Mouse (Mus musculus) olfactory bulb, adult 2 months (tissue): ENCODE data around the gene App. TPM values are rescaled to one million over a fixed set of nuclear protein-coding genes. Genes with fewer than 3 reads are reported as not detected.

Experiments used
- H3K27ac ChIP-seq: fragments of 200-500 bp; 2 replicates; pipeline ENCODE4 v1.5.1; 2012; ENCODE audit warnings: low read depth, low read length; ENCODE audit not compliant: insufficient read depth
- H3K4me1 ChIP-seq: fragments of 200-500 bp; 2 replicates; pipeline ENCODE4 v1.6.1; 2012; ENCODE audit warnings: low read length; ENCODE audit not compliant: control insufficient read depth, insufficient read depth
- H3K4me3 ChIP-seq: fragments of 200-500 bp; 2 replicates; pipeline ENCODE4 v1.5.1; 2012; ENCODE audit warnings: mild to moderate bottlenecking, low read depth, low read length, moderate library complexity; ENCODE audit not compliant: insufficient read depth
- CTCF ChIP-seq: fragments of 200-500 bp; IDR thresholded peaks from 2 replicates; pipeline ENCODE4 v1.5.1; 2012; ENCODE audit warnings: low read depth, mild to moderate bottlenecking, low read length, moderate library complexity; ENCODE audit not compliant: insufficient read depth
- POLR2A ChIP-seq: fragments of 200-500 bp; IDR thresholded peaks from 2 replicates; pipeline ENCODE4 v1.6.1; 2012; ENCODE audit warnings: mild to moderate bottlenecking, low read depth, low read length, moderate library complexity; ENCODE audit not compliant: insufficient read depth
- WGBS: fragments of 180-500 bp; shearing (Covaris S2); methylation state at CpG from one replicate; pipeline ENCODE4 v1.1.7; 2018; 5-methylcytosine and 5-hydroxymethylcytosine counted together
- polyA plus RNA-seq: library from polyadenylated mRNA; stranded (reverse); fragments of >200 nt; gene quantifications from 2 replicates; pipeline ENCODE4 v1.2.4, GENCODE M21; 2012; ENCODE audit warnings: low replicate concordance; ENCODE audit not compliant: missing spikeins, insufficient read depth, insufficient read length

Gene App
- polyA plus RNA-seq, 1 experiment = 247 TPM

DNA sequence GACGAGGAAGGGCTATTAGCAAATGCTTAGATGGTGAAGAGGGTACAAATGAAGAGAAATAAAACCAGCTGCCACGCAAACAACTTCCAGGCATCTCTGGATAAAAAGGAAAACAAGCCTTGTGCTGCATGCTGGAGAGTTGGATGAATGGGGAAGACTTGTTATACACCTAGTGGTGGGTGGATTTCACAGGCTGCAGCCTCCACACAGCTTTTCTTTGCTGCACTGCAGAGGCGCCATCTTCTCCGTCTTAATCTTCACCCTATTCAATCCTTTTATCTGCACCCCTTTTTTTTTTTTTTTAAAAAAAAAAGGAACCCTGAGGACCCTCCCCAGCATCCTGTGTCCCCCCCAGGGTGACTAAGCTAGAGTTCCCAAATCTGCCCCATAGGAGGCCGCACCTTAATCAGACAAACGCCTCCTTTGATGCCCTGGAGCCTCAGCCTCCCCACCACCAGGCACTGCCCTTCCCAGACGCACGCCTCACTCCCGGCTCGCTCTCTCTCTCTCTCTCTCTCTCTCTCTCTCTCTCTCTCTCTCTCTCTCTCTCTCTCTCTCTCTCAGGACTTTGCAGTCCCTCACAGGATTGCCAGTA lies 1.5 kb downstream of the App start:
- H3K4me3 ChIP-seq = peak overlapping the region; percentile 62
- H3K4me1 ChIP-seq = peaks cover 12% of the 10 kb centered on the region
- 2% methylated on average over 10 of the region's 10 CpGs for WGBS
- TF ChIP-seq POLR2A (no peak), CTCF (no peak)
- peak overlapping the region; percentile 96 for H3K27ac ChIP-seq

DNA sequence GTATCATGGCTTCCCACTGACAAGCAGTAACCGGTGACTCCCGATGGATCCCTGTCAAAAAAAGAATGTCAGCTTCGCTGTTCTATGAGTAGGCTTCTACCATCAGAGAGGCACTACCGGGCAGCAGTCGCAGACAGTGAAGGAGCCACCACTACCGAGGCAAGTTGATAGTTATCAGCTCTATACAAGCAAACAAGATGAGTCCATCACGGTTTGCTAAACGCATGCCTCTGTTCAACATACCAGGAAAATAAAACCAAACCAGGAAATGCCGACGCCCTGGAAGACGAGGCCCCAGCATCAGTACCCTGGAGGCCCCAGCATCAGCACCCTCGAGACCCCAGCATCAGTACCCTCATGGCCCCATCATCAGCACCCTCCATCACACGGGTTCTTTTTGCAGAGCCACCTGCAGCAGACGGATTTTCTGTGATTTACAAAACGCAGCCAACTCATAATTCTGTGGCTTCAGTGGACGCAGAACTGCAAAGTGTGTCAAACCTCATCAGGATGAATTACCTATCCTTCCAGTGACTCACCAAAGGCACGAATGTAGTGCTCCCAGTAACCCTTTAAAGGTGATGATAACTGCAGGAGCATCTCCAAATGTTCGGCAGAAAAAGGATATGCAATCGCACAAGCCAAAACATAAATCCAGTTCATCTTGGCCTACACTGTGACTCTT lies 2.6 kb downstream of the App start:
- H3K4me1 ChIP-seq = peaks cover 12% of the 10 kb centered on the region
- TF ChIP-seq POLR2A (no peak), CTCF (no peak)
- peak overlapping the region; percentile 46; the same call in 1 of the 2 replicates for H3K27ac ChIP-seq
- 26% methylated on average over 19 of the region's 19 CpGs for WGBS
- peak overlapping the region; percentile 50 for H3K4me3 ChIP-seq

DNA sequence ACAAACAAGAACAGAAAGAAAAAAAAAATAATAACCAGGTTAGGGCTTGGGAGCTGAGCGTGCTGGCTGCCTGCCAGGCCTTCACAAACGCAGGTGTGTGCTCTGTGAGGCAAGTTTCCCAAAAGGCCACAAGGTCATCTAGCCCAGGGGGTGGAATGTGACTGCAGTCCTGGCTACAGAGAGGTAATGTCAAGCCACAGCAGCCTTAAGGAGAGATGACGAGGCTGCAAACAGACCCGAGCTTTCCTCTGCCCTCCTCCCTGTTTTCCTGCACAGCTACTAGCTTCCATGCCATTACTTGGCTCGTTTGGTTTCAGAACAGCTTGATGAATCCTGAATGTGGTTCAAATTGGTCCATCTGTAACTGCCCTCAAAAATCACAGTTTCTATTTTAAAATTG lies 4.7 kb downstream of the App start:
- H3K4me1 ChIP-seq = peaks cover 15% of the 10 kb centered on the region
- H3K27ac ChIP-seq = peak overlapping the region; percentile 7; the same call in 1 of the 2 replicates
- WGBS = 34% methylated on average over 5 of the region's 5 CpGs
- no peak for TF ChIP-seq POLR2A
- TF ChIP-seq CTCF = no peak
- no peak overlapping the region for H3K4me3 ChIP-seq

DNA sequence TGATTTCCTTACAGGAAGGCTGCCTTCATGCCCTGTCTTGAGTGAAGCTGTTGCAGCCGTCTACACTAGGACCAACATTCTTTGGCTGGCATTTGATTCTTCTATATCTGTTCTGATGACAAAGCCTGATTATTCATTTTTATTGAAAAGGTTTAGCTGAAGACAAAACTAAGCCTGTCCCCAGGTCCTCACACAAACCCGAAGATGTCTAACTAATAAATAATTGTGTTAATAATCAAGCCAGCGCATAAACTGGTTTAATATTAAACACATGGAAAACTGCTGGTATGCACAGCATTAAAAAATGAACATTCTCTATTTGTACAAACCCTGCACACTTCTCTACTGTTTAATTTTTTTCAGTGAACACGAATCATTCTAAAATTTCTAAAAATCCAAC lies 7.4 kb downstream of the App start:
- 73% methylated on average over 4 of the region's 4 CpGs for WGBS
- Histone ChIP-seq H3K27ac (no peak overlapping the region), H3K4me3 (no peak overlapping the region), H3K4me1 (peaks cover 15% of the 10 kb centered on the region)
- TF ChIP-seq POLR2A = no peak
- TF ChIP-seq CTCF = no peak

DNA sequence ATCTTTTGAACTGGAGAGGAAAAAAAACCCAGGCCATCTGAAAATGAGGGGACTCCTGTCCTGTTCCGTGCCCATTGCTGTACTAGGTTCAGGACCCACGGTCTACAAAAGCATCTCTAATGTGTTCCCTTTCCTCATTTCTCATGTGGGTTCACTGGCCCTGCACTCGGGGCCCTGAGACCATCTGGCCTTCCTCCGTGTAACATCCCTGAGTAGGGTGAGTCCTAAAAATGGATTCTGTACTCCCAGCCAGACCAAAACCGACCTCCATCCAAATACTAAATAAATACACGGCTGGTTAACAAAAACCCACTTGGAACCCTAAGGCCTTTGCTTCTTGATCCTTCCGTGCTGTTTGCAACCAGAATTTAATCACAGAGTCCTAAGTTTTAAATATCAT lies 7.9 kb downstream of the App start:
- Histone ChIP-seq H3K4me3 (no peak overlapping the region), H3K27ac (no peak overlapping the region), H3K4me1 (peaks cover 12% of the 10 kb centered on the region)
- TF ChIP-seq POLR2A = no peak
- 72% methylated on average over 7 of the region's 7 CpGs for WGBS

DNA sequence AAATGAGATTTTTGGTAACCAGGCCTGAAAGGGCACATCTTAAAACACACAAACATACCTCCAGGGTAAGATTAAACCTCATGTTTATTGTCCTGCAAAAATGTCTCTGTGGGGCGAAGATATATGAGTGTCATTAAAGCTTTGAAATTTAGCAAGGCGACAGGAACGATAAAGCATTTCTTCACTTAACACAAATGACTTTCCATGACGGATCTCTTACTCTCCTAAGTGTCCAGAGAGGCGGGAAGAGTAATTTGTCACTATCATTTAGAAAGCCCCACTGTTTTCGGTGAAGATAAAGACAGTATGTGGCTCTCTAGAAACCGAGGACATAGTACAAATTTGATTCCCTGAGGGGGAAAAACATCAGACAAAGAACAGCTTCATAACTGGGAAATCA lies 8.4 kb downstream of the App start:
- no peak overlapping the region for H3K4me3 ChIP-seq
- no peak overlapping the region for H3K27ac ChIP-seq
- H3K4me1 ChIP-seq = peaks cover 12% of the 10 kb centered on the region
- WGBS = 77% methylated on average over 7 of the region's 7 CpGs
- no peak for TF ChIP-seq POLR2A
- TF ChIP-seq CTCF = no peak

DNA sequence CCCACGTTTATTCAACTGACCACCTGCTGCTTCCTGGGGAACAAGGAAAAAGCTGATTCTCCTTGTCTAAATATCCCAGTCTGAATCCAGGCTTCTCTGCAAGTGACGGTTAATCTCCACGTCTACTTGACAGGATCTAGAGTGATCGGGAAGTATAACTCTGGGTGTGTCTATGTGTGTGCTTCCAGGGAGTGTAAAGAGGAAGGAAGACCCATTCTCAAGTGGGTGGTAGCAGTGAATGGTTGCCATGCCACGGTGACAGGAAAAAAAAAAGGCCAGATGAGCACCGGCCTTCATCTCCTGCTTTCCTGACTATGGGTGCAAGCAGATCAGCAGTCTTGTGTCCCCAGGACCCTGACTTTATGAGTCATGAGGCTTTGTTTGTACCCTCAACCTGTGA lies 10.8 kb downstream of the App start:
- WGBS = 73% methylated on average over 6 of the region's 6 CpGs
- TF ChIP-seq POLR2A (no peak), CTCF (no peak)
- H3K4me1 ChIP-seq = peaks cover 5% of the 10 kb centered on the region
- H3K4me3 ChIP-seq = no peak overlapping the region
- H3K27ac ChIP-seq = no peak overlapping the region

DNA sequence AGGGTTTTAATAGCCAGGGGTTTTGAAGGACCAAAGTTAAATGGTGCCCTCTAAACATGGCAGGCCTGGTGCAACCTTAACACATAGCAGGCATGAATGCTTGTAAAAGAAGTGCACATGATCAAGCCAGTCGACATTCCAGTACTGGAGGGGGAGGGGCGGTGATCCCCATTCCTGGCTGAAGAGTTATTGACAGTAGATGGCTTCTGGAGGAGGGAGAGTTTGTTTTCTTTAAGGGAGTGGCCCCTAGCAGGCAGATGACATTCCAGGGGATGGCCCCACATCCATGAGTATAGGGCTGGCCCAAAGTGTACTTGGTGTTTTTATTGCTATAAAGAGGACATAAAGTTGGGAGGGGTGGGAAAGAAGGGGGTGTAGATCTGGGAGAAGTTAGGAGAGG lies 13.4 kb downstream of the App start:
- Histone ChIP-seq H3K27ac (no peak overlapping the region), H3K4me3 (no peak overlapping the region), H3K4me1 (peaks cover 2% of the 10 kb centered on the region; the same call in 1 of the 2 replicates)
- TF ChIP-seq POLR2A = no peak
- no peak for TF ChIP-seq CTCF
- WGBS = 85% methylated on average over 2 of the region's 2 CpGs

DNA sequence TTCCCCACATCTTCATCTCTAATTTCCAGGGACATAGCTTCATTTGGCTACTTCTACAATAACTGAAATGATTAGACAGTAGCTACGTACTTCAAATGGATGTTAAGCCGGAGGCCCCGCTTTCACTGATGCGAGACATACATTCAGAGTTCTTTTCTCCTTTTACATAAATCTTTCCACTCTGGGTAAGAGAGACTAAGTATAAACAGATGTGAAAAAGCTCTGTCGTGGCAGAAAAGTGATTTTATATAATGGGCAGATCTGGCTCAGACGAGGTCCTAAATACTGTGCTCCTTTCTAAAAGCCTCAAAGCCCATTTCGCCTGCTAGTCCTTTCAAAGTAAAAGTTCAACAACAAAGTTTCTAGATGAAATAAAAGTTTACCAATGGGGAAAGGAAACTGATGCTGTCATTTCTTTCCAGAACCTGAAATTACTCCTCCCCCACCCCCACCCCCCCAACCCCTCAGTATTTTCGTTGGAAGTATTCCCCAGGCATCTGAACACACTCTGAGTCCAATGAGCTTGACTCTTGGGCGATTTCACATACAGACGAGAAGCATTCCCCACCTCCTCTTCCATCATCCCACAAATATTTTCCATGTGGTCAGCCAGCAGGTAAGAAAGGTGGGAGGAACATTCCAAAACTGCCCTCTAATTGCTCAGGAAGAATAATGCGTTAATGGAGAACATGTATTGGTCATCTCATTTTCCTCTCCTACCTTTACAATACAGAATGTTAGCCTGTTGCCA lies 15.6 kb downstream of the App start:
- no peak for TF ChIP-seq CTCF
- no peak for TF ChIP-seq POLR2A
- WGBS = 71% methylated on average over 11 of the region's 11 CpGs
- H3K4me1 ChIP-seq = peaks cover 2% of the 10 kb centered on the region; the same call in 1 of the 2 replicates
- H3K4me3 ChIP-seq = no peak overlapping the region
- H3K27ac ChIP-seq = no peak overlapping the region

DNA sequence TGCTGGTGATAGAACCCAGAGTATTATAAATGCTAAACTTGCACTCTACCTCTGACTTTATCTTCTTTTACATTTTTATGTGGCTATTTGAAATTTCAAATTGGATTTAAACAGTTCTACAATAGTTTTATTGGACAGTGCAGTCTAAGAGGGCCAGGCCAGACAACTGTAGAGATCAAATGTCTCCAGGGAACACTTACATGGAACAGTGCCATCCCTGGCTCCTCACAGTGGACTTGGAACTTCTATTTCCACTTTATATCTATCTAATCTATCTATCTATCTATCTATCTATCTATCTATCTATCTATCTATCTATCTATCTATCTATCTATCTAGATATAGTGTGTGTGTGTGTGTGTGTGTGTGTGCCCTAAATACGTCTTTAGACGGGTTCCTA lies 16.4 kb downstream of the App start:
- WGBS = 93% methylated on average over 2 of the region's 2 CpGs
- H3K4me1 ChIP-seq = peaks cover 5% of the 10 kb centered on the region
- H3K27ac ChIP-seq = no peak overlapping the region
- no peak overlapping the region for H3K4me3 ChIP-seq
- TF ChIP-seq CTCF (no peak), POLR2A (no peak)
